Mouse (Mus musculus) MEL (cell line): ENCODE measurements at regions not wholly inside any gene's neighbourhood (a gene's known extent, or its start where the extent isn't known, plus 50 kb on each side); places are given as distances from the start of the nearest gene placed in this dataset.

Experiments used
- DNase-seq: peaks from one replicate; pipeline ENCODE4 v3.0.0; 2011; ENCODE audit warnings: low read depth, low spot score
- H3K27ac ChIP-seq: 2 replicates; pipeline ENCODE4 v1.5.1; 2012; ENCODE audit warnings: low read depth, mild to moderate bottlenecking, control low read depth, low read length, moderate library complexity; ENCODE audit not compliant: control insufficient read depth
- H3K27me3 ChIP-seq, 2 experiments: fragments of 150-350 bp in 1 of 2; sonication (generic) in 1 of 2; 2 replicates each; pipeline ENCODE4 v1.6.1; 2012; ENCODE audit warnings: low read length in 2 of 2, mild to moderate bottlenecking in 2 of 2, improper control_type of control experiment in 1 of 2, moderate library complexity in 1 of 2; ENCODE audit not compliant: insufficient read depth in 2 of 2, control insufficient read depth in 1 of 2
- H3K36me3 ChIP-seq, 2 experiments: 2 replicates each; pipeline ENCODE4 v1.6.1; 2012 to 2014; ENCODE audit warnings: low read length in 2 of 2, improper control_type of control experiment in 1 of 2, inconsistent platforms in 1 of 2, mild to moderate bottlenecking in 1 of 2; ENCODE audit not compliant: insufficient read depth in 2 of 2, control insufficient read depth in 1 of 2
- H3K4me1 ChIP-seq, 2 experiments: fragments of 150-350 bp in 1 of 2; sonication (generic) in 1 of 2; 2 replicates each; pipeline ENCODE4 v1.6.1; 2012; ENCODE audit warnings: low read length in 2 of 2, improper control_type of control experiment in 1 of 2, mild to moderate bottlenecking in 1 of 2; ENCODE audit not compliant: insufficient read depth in 2 of 2, control insufficient read depth in 1 of 2
- H3K4me3 ChIP-seq, 2 experiments: fragments of 150-350 bp in 1 of 2; sonication (generic) in 1 of 2; 2 replicates each; pipeline ENCODE4 v1.5.1; 2012; ENCODE audit warnings: low read depth in 2 of 2, low read length in 2 of 2, mild to moderate bottlenecking in 2 of 2, moderate library complexity in 2 of 2, control low read depth in 1 of 2, improper control_type of control experiment in 1 of 2; ENCODE audit not compliant: control insufficient read depth in 1 of 2, insufficient read depth in 1 of 2
- H3K79me2 ChIP-seq: 2 replicates; pipeline ENCODE4 v1.6.1; 2012; ENCODE audit warnings: mild to moderate bottlenecking, low read length, moderate library complexity; ENCODE audit not compliant: control insufficient read depth, poor library complexity, insufficient read depth
- H3K9ac ChIP-seq: 2 replicates; pipeline ENCODE4 v1.6.1; 2012; ENCODE audit warnings: low read depth, mild to moderate bottlenecking, control low read depth, low read length, moderate library complexity; ENCODE audit not compliant: control insufficient read depth, poor library complexity, severe bottlenecking
- H3K9me3 ChIP-seq: fragments of 150-350 bp; sonication (generic); replicated peaks from 2 replicates; pipeline ENCODE4 v1.6.1; 2012; ENCODE audit warnings: mild to moderate bottlenecking, low read length, improper control_type of control experiment, moderate library complexity; ENCODE audit not compliant: insufficient read depth
- BHLHE40 ChIP-seq: IDR thresholded peaks from 2 replicates; pipeline ENCODE4 v1.6.1; 2012; ENCODE audit warnings: low read depth, mild to moderate bottlenecking, inconsistent platforms, low read length, improper control_type of control experiment, borderline replicate concordance
- CHD1 ChIP-seq: IDR thresholded peaks from 2 replicates; pipeline ENCODE4 v1.6.1; 2012; ENCODE audit warnings: low read depth, mild to moderate bottlenecking, inconsistent platforms, low read length, improper control_type of control experiment
- CHD2 ChIP-seq: IDR thresholded peaks from 2 replicates; pipeline ENCODE4 v1.6.1; 2011; ENCODE audit warnings: low read length, improper control_type of control experiment
- CTCF ChIP-seq, 3 experiments: IDR thresholded peaks in 2 of 3; conservative IDR thresholded peaks in 1 of 3; 2 replicates each; pipeline ENCODE4 v1.5.1; 2011 to 2012; ENCODE audit warnings: low read length in 3 of 3, low read depth in 2 of 3, mild to moderate bottlenecking in 2 of 3, improper control_type of control experiment in 1 of 3, inconsistent platforms in 1 of 3, mixed read lengths in 1 of 3, moderate library complexity in 1 of 3; ENCODE audit not compliant: control insufficient read depth in 1 of 3, insufficient read depth in 1 of 3, poor library complexity in 1 of 3, severe bottlenecking in 1 of 3
- E2F4 ChIP-seq: IDR thresholded peaks from 2 replicates; pipeline ENCODE4 v1.6.1; 2011; ENCODE audit warnings: low read depth, low read length, improper control_type of control experiment, borderline replicate concordance
- ELF1 ChIP-seq: IDR thresholded peaks from 2 replicates; pipeline ENCODE4 v1.6.1; 2014; ENCODE audit warnings: low read depth, mild to moderate bottlenecking, inconsistent platforms, low read length, improper control_type of control experiment, moderate library complexity
- EP300 ChIP-seq, 2 experiments: IDR thresholded peaks; 2 replicates each; pipeline ENCODE4 v1.6.1; 2011; ENCODE audit warnings: improper control_type of control experiment in 2 of 2, low read length in 2 of 2, low read depth in 1 of 2, mild to moderate bottlenecking in 1 of 2
- ETS1 ChIP-seq: IDR thresholded peaks from 2 replicates; pipeline ENCODE4 v1.6.1; 2012; ENCODE audit warnings: low read depth, mild to moderate bottlenecking, inconsistent platforms, low read length, improper control_type of control experiment, moderate library complexity
- GABPA ChIP-seq: IDR thresholded peaks from 2 replicates; pipeline ENCODE4 v1.6.1; 2012; ENCODE audit warnings: low read depth, mild to moderate bottlenecking, inconsistent platforms, low read length, improper control_type of control experiment, moderate library complexity
- GATA1 ChIP-seq: IDR thresholded peaks from 2 replicates; pipeline ENCODE4 v1.6.1; 2011; ENCODE audit warnings: low read depth, low read length, improper control_type of control experiment
- HCFC1 ChIP-seq: IDR thresholded peaks from 2 replicates; pipeline ENCODE4 v1.6.1; 2012; ENCODE audit warnings: low read depth, mild to moderate bottlenecking, inconsistent platforms, low read length, improper control_type of control experiment, moderate library complexity
- JUND ChIP-seq: IDR thresholded peaks from 2 replicates; pipeline ENCODE4 v1.6.1; 2011; ENCODE audit warnings: low read depth, mild to moderate bottlenecking, improper control_type of control experiment, low read length
- KAT2A ChIP-seq: conservative IDR thresholded peaks from 2 replicates; pipeline ENCODE4 v1.6.1; 2012; ENCODE audit warnings: low read depth, low read length, improper control_type of control experiment, inconsistent platforms
- MAFK ChIP-seq: IDR thresholded peaks from 2 replicates; pipeline ENCODE4 v1.6.1; 2011; ENCODE audit warnings: low read depth, mild to moderate bottlenecking, low read length, improper control_type of control experiment, borderline replicate concordance
- MAX ChIP-seq: IDR thresholded peaks from 2 replicates; pipeline ENCODE4 v1.6.1; 2011; ENCODE audit warnings: low read length, improper control_type of control experiment
- MAZ ChIP-seq: IDR thresholded peaks from 2 replicates; pipeline ENCODE4 v1.6.1; 2012; ENCODE audit warnings: low read depth, mild to moderate bottlenecking, inconsistent platforms, low read length, improper control_type of control experiment
- MEF2A ChIP-seq: IDR thresholded peaks from 2 replicates; pipeline ENCODE4 v1.6.1; 2014; ENCODE audit warnings: low read depth, mild to moderate bottlenecking, inconsistent platforms, low read length, improper control_type of control experiment; ENCODE audit not compliant: poor library complexity, insufficient replicate concordance, severe bottlenecking; ENCODE audit errors: extremely low read depth
- MXI1 ChIP-seq: IDR thresholded peaks from 2 replicates; pipeline ENCODE4 v1.6.1; 2011; ENCODE audit warnings: mild to moderate bottlenecking, low read depth, low read length, improper control_type of control experiment
- MYB ChIP-seq: IDR thresholded peaks from 2 replicates; pipeline ENCODE4 v1.6.1; 2011; ENCODE audit warnings: mild to moderate bottlenecking, low read depth, low read length, improper control_type of control experiment
- MYC ChIP-seq: IDR thresholded peaks from 2 replicates; pipeline ENCODE4 v1.6.1; 2011; ENCODE audit warnings: low read depth, mild to moderate bottlenecking, low read length, improper control_type of control experiment, moderate library complexity
- NELFE ChIP-seq: IDR thresholded peaks from 2 replicates; pipeline ENCODE4 v1.6.1; 2011; ENCODE audit warnings: low read depth, low read length, improper control_type of control experiment
- NRF1 ChIP-seq: IDR thresholded peaks from 2 replicates; pipeline ENCODE4 v1.6.1; 2014; ENCODE audit warnings: low read depth, mild to moderate bottlenecking, inconsistent platforms, low read length, improper control_type of control experiment, moderate library complexity; ENCODE audit not compliant: poor library complexity, insufficient read depth, severe bottlenecking
- POLR2A ChIP-seq, 2 experiments: IDR thresholded peaks; 2 replicates each; pipeline ENCODE4 v1.6.1; 2011 to 2012; ENCODE audit warnings: low read length in 2 of 2, mild to moderate bottlenecking in 2 of 2, control low read depth in 1 of 2, improper control_type of control experiment in 1 of 2, low read depth in 1 of 2, moderate library complexity in 1 of 2; ENCODE audit not compliant: control insufficient read depth in 1 of 2, insufficient read depth in 1 of 2, poor library complexity in 1 of 2
- POLR2AphosphoS5 ChIP-seq: IDR thresholded peaks from 2 replicates; pipeline ENCODE4 v1.6.1; 2012; ENCODE audit warnings: low read depth, borderline replicate concordance, mild to moderate bottlenecking, inconsistent platforms, low read length, moderate library complexity, mixed read lengths
- RAD21 ChIP-seq: IDR thresholded peaks from 2 replicates; pipeline ENCODE4 v1.6.1; 2011; ENCODE audit warnings: mild to moderate bottlenecking, low read depth, low read length, improper control_type of control experiment
- RCOR1 ChIP-seq: IDR thresholded peaks from 2 replicates; pipeline ENCODE4 v1.6.1; 2012; ENCODE audit warnings: low read depth, mild to moderate bottlenecking, inconsistent platforms, low read length, improper control_type of control experiment
- SIN3A ChIP-seq: IDR thresholded peaks from 2 replicates; pipeline ENCODE4 v1.6.1; 2012; ENCODE audit warnings: low read length, improper control_type of control experiment, inconsistent platforms
- SMC3 ChIP-seq: IDR thresholded peaks from 2 replicates; pipeline ENCODE4 v1.6.1; 2011; ENCODE audit warnings: low read depth, low read length, improper control_type of control experiment
- TAL1 ChIP-seq: IDR thresholded peaks from 2 replicates; pipeline ENCODE4 v1.6.1; 2012; ENCODE audit warnings: mild to moderate bottlenecking, inconsistent platforms, low read length, moderate library complexity, mixed read lengths
- TBP ChIP-seq: IDR thresholded peaks from 2 replicates; pipeline ENCODE4 v1.8.0; 2011; ENCODE audit warnings: low read depth, low read length, improper control_type of control experiment
- TCF12 ChIP-seq: IDR thresholded peaks from 2 replicates; pipeline ENCODE4 v1.6.1; 2014; ENCODE audit warnings: low read depth, mild to moderate bottlenecking, inconsistent platforms, low read length, improper control_type of control experiment, moderate library complexity
- UBTF ChIP-seq: IDR thresholded peaks from 2 replicates; pipeline ENCODE4 v1.6.1; 2012; ENCODE audit warnings: low read depth, mild to moderate bottlenecking, inconsistent platforms, low read length, improper control_type of control experiment, moderate library complexity, borderline replicate concordance; ENCODE audit not compliant: insufficient read depth
- USF1 ChIP-seq: IDR thresholded peaks from 2 replicates; pipeline ENCODE4 v1.6.1; 2014; ENCODE audit warnings: low read depth, mild to moderate bottlenecking, inconsistent platforms, low read length, improper control_type of control experiment, moderate library complexity
- USF2 ChIP-seq, 2 experiments: IDR thresholded peaks; 2 replicates each; pipeline ENCODE4 v1.6.1; 2011 to 2012; ENCODE audit warnings: improper control_type of control experiment in 2 of 2, low read length in 2 of 2, borderline replicate concordance in 1 of 2, inconsistent platforms in 1 of 2, low read depth in 1 of 2, mild to moderate bottlenecking in 1 of 2; ENCODE audit not compliant: insufficient read depth in 1 of 2
- ZC3H11A ChIP-seq: IDR thresholded peaks from 2 replicates; pipeline ENCODE4 v1.6.1; 2012; ENCODE audit warnings: low read depth, mild to moderate bottlenecking, inconsistent platforms, low read length, improper control_type of control experiment
- ZKSCAN1 ChIP-seq: IDR thresholded peaks from 2 replicates; pipeline ENCODE4 v1.6.1; 2012; ENCODE audit warnings: low read depth, mild to moderate bottlenecking, inconsistent platforms, low read length, improper control_type of control experiment, moderate library complexity
- ZMIZ1 ChIP-seq: IDR thresholded peaks from 2 replicates; pipeline ENCODE4 v1.6.1; 2012; ENCODE audit warnings: low read depth, mild to moderate bottlenecking, inconsistent platforms, low read length, improper control_type of control experiment, moderate library complexity
- ZNF384 ChIP-seq: IDR thresholded peaks from 2 replicates; pipeline ENCODE4 v1.6.1; 2012; ENCODE audit warnings: low read depth, mild to moderate bottlenecking, inconsistent platforms, low read length, improper control_type of control experiment

DNA sequence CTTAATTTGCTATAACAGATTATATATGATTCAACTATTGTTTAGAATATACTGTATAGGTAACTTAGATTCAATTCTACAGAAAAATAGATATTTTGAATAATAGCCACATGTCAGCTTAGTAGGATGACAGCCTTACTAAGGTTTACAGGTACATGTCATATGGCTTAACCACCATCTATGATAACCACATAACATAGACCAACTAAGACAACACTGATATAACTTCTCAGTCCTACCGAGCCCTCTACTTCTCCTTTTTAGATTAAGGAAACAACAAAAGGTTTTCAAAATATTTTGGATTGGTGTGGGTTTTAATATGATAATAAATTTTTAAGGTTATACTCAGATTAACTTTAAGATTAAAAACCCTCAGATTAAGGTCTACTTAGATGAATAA is 977.4 kb downstream of the 4930447A16Rik start:
- Histone ChIP-seq H3K9me3 (no peaks in the 10 kb centered on the region), H3K4me1 (peaks cover 9 to 29% of the 10 kb centered on the region in 2 experiments), H3K27ac (no peak overlapping the region), H3K79me2 (no peaks in the 10 kb centered on the region), H3K27me3 (peaks cover 1 to 5% of the 10 kb centered on the region in 2 experiments; a peak in 2 of 4 replicates), H3K36me3 (peaks cover 0 to 27% of the 10 kb centered on the region in 2 experiments; a peak in 2 of 4 replicates), H3K9ac (no peak overlapping the region), H3K4me3 (no peak overlapping the region)
- peak; percentile 71 for DNase-seq
- TF ChIP-seq TBP (no peak), MYB (no peak), ZNF384 (no peak), CTCF (IDR thresholded peaks at IDR 0.05 in 2 of 3, conservative IDR thresholded peaks at IDR 0.05 in 1 of 3; ENCODE audit: control insufficient read depth in 1 of 3, insufficient read depth in 1 of 3, low read depth in 2 of 3, low read length in 3 of 3, poor library complexity in 1 of 3, severe bottlenecking in 1 of 3) (no peak), BHLHE40 (no peak), CHD2 (no peak), ETS1 (peak; percentile 77; the same call in 1 of the 2 replicates), GABPA (no peak), RAD21 (no peak), EP300 (IDR thresholded peaks at IDR 0.05; ENCODE audit: low read depth in 1 of 2, low read length in 2 of 2) (peak; percentile 83 to 93), NRF1 (no peak), SMC3 (no peak), MEF2A (no peak), POLR2AphosphoS5 (no peak), USF2 (IDR thresholded peaks at IDR 0.05; ENCODE audit: borderline replicate concordance in 1 of 2, insufficient read depth in 1 of 2, low read depth in 1 of 2, low read length in 2 of 2) (no peak), MAZ (no peak), HCFC1 (no peak), USF1 (0 out of 2 replicates have a peak, but pooled peaks have one; percentile 20), SIN3A (peak; percentile 67), ZMIZ1 (no peak), MAFK (no peak), ZKSCAN1 (peak; percentile 77; the same call in 1 of the 2 replicates), MXI1 (no peak), KAT2A (no peak), RCOR1 (peak; percentile 83), MAX (no peak), UBTF (no peak), JUND (no peak), ZC3H11A (no peak), E2F4 (no peak), CHD1 (no peak), GATA1 (peak; percentile 90), MYC (peak; percentile 82; the same call in 1 of the 2 replicates), TCF12 (peak; percentile 73; the same call in 1 of the 2 replicates), NELFE (no peak), POLR2A (IDR thresholded peaks at IDR 0.05; ENCODE audit: control insufficient read depth in 1 of 2, insufficient read depth in 1 of 2, low read depth in 1 of 2, low read length in 2 of 2, poor library complexity in 1 of 2) (no peak), TAL1 (peak; percentile 60), ELF1 (no peak)
